Mouse (Mus musculus) myocyte (in vitro differentiated cells): ENCODE results near the gene Postn.

ENCODE experiments used
- CEBPB ChIP-seq: IDR thresholded peaks from 2 replicates; pipeline ENCODE4 v1.6.1; 2011; ENCODE audit warnings: mild to moderate bottlenecking, moderate library complexity; ENCODE audit not compliant: poor library complexity, insufficient read depth, severe bottlenecking
- E2F4 ChIP-seq: IDR thresholded peaks from one replicate; pipeline ENCODE4 v1.6.1; 2011; ENCODE audit warnings: mild to moderate bottlenecking, control low read depth, moderate library complexity; ENCODE audit not compliant: insufficient read depth
- MAX ChIP-seq: IDR thresholded peaks from one replicate; pipeline ENCODE4 v1.6.1; 2011; ENCODE audit warnings: low read depth, mild to moderate bottlenecking, control low read depth
- POLR2A ChIP-seq: IDR thresholded peaks from one replicate; pipeline ENCODE4 v1.6.1; 2011; ENCODE audit warnings: low read depth, mild to moderate bottlenecking, control low read depth, moderate library complexity; ENCODE audit not compliant: insufficient read length
- POLR2AphosphoS2 ChIP-seq: IDR thresholded peaks from one replicate; pipeline ENCODE4 v1.6.1; 2011; ENCODE audit warnings: low read depth, control low read depth; ENCODE audit not compliant: insufficient read length
- REST ChIP-seq: IDR thresholded peaks from one replicate; pipeline ENCODE4 v1.6.1; 2011; ENCODE audit warnings: mild to moderate bottlenecking, control low read depth, moderate library complexity; ENCODE audit not compliant: insufficient read depth, insufficient read length
- TCF12 ChIP-seq: IDR thresholded peaks from one replicate; pipeline ENCODE4 v1.6.1; 2011; ENCODE audit warnings: mild to moderate bottlenecking, control low read depth; ENCODE audit not compliant: poor library complexity, insufficient read depth, severe bottlenecking
- USF1 ChIP-seq: IDR thresholded peaks from one replicate; pipeline ENCODE4 v1.6.1; 2011; ENCODE audit warnings: low read depth, mild to moderate bottlenecking, control low read depth, moderate library complexity

DNA sequence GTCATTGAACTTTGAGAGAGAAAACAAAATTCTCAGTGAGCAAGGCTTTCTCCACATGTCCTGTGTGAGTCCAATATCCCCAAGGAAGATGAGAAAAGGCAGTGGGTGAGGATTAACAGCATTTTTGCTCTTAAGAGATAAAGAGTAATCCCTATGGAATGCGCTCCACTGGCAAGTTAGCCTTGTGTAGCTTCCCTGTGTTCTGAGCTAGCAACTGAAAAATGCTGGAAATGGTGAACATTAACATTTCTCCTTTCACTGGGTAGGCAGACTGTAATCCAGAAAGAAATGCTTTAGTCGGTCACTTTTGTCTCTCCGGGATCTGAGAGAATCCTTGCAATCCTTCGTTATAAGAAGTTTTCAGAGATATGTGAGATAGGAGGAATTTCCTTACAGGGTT is 70.8 kb downstream of the Postn start:
- TF ChIP-seq POLR2A (no peak), MAX (no peak), E2F4 (no peak), CEBPB (no peak), POLR2AphosphoS2 (no peak), TCF12 (no peak), USF1 (no peak), REST (no peak)
